Mouse (Mus musculus): ENCODE results near the gene Pilrb1.

GRCm38 (mm10) chr5:137830238-137830637 lies 27.7 kb downstream of the Pilrb1 start:
- TF ChIP-seq CTCF (IDR thresholded peaks at IDR 0.05) (no peak), POLR2A (IDR thresholded peaks at IDR 0.05; ENCODE audit: insufficient read depth, low read depth, low read length) (no peak)
